Mouse (Mus musculus) heart, adult 2 months (tissue): ENCODE results near the gene Nfam1.

Source experiments
- CTCF ChIP-seq: fragments of 200-600 bp; IDR thresholded peaks from 2 replicates; pipeline ENCODE4 v1.8.1; 2022; ENCODE audit warnings: antibody characterized with exemption, mild to moderate bottlenecking, moderate library complexity
- POLR2A ChIP-seq: fragments of 200-500 bp; IDR thresholded peaks from 2 replicates; pipeline ENCODE4 v1.6.1; 2011; ENCODE audit warnings: mild to moderate bottlenecking, low read depth, low read length, control low read depth; ENCODE audit not compliant: insufficient read depth

DNA sequence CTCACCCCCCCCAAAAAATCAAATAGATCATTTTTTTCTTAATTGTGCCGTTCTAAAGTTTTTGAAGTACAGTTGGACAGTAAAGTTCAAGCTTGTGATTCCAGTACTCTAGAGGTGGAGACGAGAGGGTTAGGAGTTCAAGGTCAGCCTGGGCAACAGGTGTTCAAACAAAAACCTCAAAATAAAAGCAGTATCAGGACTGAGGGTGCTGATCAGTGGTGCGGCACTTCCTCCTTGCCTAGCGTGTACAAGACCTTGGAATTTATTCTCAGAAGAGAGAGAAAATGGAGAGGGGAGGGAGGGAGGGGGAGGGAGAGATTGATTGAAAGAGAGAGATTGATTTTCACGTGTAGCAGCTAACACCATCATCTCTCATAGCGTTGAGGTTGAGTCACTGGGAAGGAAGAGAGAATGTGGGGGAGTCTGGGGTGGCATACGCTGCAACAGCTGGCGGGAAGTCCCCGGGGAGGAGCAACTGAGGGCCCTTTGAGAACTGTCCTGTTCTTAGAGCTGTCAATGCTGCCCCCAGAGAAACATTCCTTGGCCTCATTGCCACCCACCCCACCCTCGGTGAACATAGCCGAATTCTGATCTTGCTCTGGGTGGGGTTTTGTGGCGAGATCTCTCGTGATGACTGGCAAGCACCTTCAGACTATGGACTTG is 24.2 kb downstream of the Nfam1 start:
- TF ChIP-seq CTCF (no peak), POLR2A (no peak)
